20 mouse cellular contexts compared by ENCODE assay signal in the genomic region with DNA sequence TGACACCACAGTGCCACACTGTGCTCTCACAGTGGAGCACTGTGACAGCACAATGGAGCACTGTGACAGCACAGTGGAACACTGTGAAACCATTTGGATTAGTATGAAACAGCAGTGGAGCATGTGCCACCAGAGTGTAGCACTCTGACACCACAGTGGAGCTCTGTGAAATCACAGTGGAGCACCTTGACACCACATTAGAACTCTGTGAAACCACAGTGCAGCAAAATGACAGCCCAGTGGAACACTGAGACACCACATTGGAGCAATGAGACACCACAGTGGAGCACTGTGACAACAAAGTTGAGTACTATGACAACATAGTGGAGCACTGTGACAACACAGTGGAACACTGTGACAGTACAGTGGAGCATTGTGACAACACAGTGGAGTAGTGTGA.
A peak's percentile ranks its signal among the peaks of the same experiment; 100 is the strongest.
DNase-seq lines count a peak whose midpoint lies in the region; ATAC-seq lines count a peak whose summit lies in the region.
"Had no signal": no experiment of that assay in that cellular context is flagged by ENCODE, and none has a peak within 500 bp of the region (broad histone marks: within the 10 kb centered on the region; RNA-seq: fewer than 3 reads in every experiment).

No protein-coding gene starts in this region.

- H3K4me1 ChIP-seq in megakaryocyte, embryonic 14.5 days, result peaks cover 10% of the 10 kb centered on the region; the same call in 1 of the 2 replicates
- H3K4me1 ChIP-seq: limb, embryonic 13.5 days; liver, embryonic 12.5 days; midbrain, embryonic 12.5 days had no signal

- peak overlapping the region; percentile 48 for H3K4me3 ChIP-seq in megakaryocyte, embryonic 14.5 days (replicated peaks)
- H3K4me3 ChIP-seq: heart, adult 2 months; limb, embryonic 13.5 days; liver, embryonic 12.5 days; midbrain, embryonic 12.5 days had no signal

- ATAC-seq in megakaryocyte, adult 5-6 weeks (ENCODE audit: poor library complexity, severe bottlenecking), result no peak
- ATAC-seq: forebrain, embryonic 14.5 days; hindbrain, embryonic 16.5 days; liver, embryonic 12.5 days; lung, postnatal 0 days; Patski had no signal

- intact Hi-C loops in gastrocnemius, postnatal 14 days (cut with DNase I; ENCODE audit: low total_unique reads), result no loop called here
- intact Hi-C loops in heart, postnatal 25 days (cut with DNase I), result no loop called here

- no peaks in the 10 kb centered on the region for H3K36me3 ChIP-seq in megakaryocyte, embryonic 14.5 days (replicated peaks; ENCODE audit: low read length)
- H3K36me3 ChIP-seq: limb, embryonic 13.5 days; liver, embryonic 12.5 days had no signal

- DNase-seq in gastrocnemius, postnatal 10 days, result peak; percentile 1
- no peak for DNase-seq in gastrocnemius, postnatal 14 days
- peak; percentile 2 for DNase-seq in heart, postnatal 4 days
- no peak for DNase-seq in heart, postnatal 25 days (ENCODE audit: low spot score)
- DNase-seq in urinary bladder, postnatal 14 days (ENCODE audit: low spot score), result peak; percentile 1
- no peak for DNase-seq in urinary bladder, adult 18-20 months (ENCODE audit: low spot score in 2 of 2)
- DNase-seq: adrenal gland, postnatal 10 days; cerebellum, adult 9-10 months; right cerebral cortex, postnatal 25 days; thymus, postnatal 4 days had no signal

- no peaks in the 10 kb centered on the region for H3K27me3 ChIP-seq in megakaryocyte, embryonic 14.5 days (replicated peaks)
- H3K27me3 ChIP-seq: limb, embryonic 13.5 days; liver, embryonic 12.5 days; midbrain, embryonic 12.5 days; Patski had no signal

- peaks cover 82% of the 10 kb centered on the region for H3K9me3 ChIP-seq in megakaryocyte, embryonic 14.5 days

Comparison
In these comparisons a context has a peak if more than half of its experiments do, and no peak if none do; other contexts are left out.
1. DNase-seq: peak in gastrocnemius, postnatal 10 days (single experiment), heart, postnatal 4 days (single experiment) and urinary bladder, postnatal 14 days (single experiment); none in gastrocnemius, postnatal 14 days (single experiment), heart, postnatal 25 days (single experiment) and urinary bladder, adult 18-20 months (0 of 2).